Comparison of ENCODE assay signal across 9 mouse cellular contexts in genomic region chr7:17056081-17056581, GRCm38 (mm10). TPM values are rescaled to one million over a fixed set of nuclear protein-coding genes. Genes with fewer than 3 reads are reported as not detected.
DNase-seq lines count a peak whose midpoint lies in the region; ATAC-seq lines count a peak whose summit lies in the region.
"Had no signal": no experiment of that assay in that cellular context is flagged by ENCODE, and none has a peak within 500 bp of the region (broad histone marks: within the 10 kb centered on the region; RNA-seq: fewer than 3 reads in every experiment).

No protein-coding gene starts in this region.

- H3K27me3 ChIP-seq in hindbrain, embryonic 14.5 days (ENCODE audit: control insufficient read depth, insufficient read depth, low read length) = no peaks in the 10 kb centered on the region

- peak overlapping the region; percentile 49 for H3K27ac ChIP-seq in hindbrain, embryonic 14.5 days

- WGBS in hindbrain, embryonic 14.5 days = under 1% methylated on average over 42 of the region's 42 CpGs

- H3K4me1 ChIP-seq in hindbrain, embryonic 14.5 days (replicated peaks; ENCODE audit: control insufficient read depth, insufficient read depth, low read length) = peaks cover 20% of the 10 kb centered on the region

- H3K36me3 ChIP-seq in hindbrain, embryonic 14.5 days (replicated peaks; ENCODE audit: control insufficient read depth, insufficient read depth) = no peaks in the 10 kb centered on the region

- H3K9ac ChIP-seq in hindbrain, embryonic 14.5 days = peak overlapping the region; percentile 65

- peak; percentile 66 for ATAC-seq in common myeloid progenitor, adult 5-6 weeks (replicated peaks; ENCODE audit: low read depth, poor library complexity, severe bottlenecking)
- ATAC-seq in hindbrain, embryonic 14.5 days (ENCODE audit: low FRiP score) = peak; percentile 84

- H3K9me3 ChIP-seq in hindbrain, embryonic 14.5 days (ENCODE audit: control insufficient read depth, low read length) = no peaks in the 10 kb centered on the region

- peak; percentile 51 to 67 for DNase-seq in adrenal gland, adult 18-20 months (ENCODE audit: low spot score in 2 of 2)
- DNase-seq in gastrocnemius, adult 18-20 months (ENCODE audit: low spot score) = peak; percentile 91
- peak; percentile 71 for DNase-seq in hindbrain, embryonic 14.5 days (ENCODE audit: low spot score)
- DNase-seq in left cerebral cortex, adult 18-20 months (ENCODE audit: low spot score in 2 of 2) = peak; percentile 85 to 88
- DNase-seq in lung, postnatal 36 days = peak; percentile 96
- DNase-seq in right cerebral cortex, postnatal 25 days = peak; percentile 91
- DNase-seq in urinary bladder, postnatal 25 days (ENCODE audit: low spot score) = peak; percentile 86

- H3K4me2 ChIP-seq in hindbrain, embryonic 14.5 days (replicated peaks) = peak overlapping the region; percentile 63

- H3K4me3 ChIP-seq in hindbrain, embryonic 14.5 days (replicated peaks; ENCODE audit: low read length) = peak overlapping the region; percentile 38

RNA-seq across cellular contexts. Expression of gene Hif3a, which starts 6.1 kb away (rescaled TPM):
- 1 to 10 TPM; 3.4 to 4.3 TPM for total RNA-seq in adrenal gland, adult 18-20 months (2021)
- 0.82 and 2.2 TPM in 2 replicates for total RNA-seq in common myeloid progenitor, adult 5-6 weeks (2017)
- 1 to 10 TPM in 1 of 2 experiments, under 1 TPM in 1; 0.64 to 1.6 TPM for total RNA-seq in gastrocnemius, adult 18-20 months (2021)
- polyA plus RNA-seq in hindbrain, embryonic 14.5 days (2014; fragmentation: Nextera tagmentation; extraction: Ambion mirVana) = 4.9 and 6.9 TPM in 2 replicates
- 1 to 10 TPM; 3.1 to 3.2 TPM for total RNA-seq in left cerebral cortex, adult 18-20 months (2021)
- total RNA-seq: neutrophil, adult 5-6 weeks had no signal

RNA-seq across cellular contexts. Expression of gene Psg16, which starts 17.7 kb away (rescaled TPM):
- total RNA-seq in adrenal gland, adult 18-20 months (2021) = under 1 TPM; 0.32 to 0.33 TPM
- 1.0 TPM in 1 of 2 replicates, not detected in the other for total RNA-seq in common myeloid progenitor, adult 5-6 weeks (2017)
- total RNA-seq in gastrocnemius, adult 18-20 months (2021) = under 1 TPM in 1 of 2 experiments, not detected in 1; 0.17 TPM
- polyA plus RNA-seq in hindbrain, embryonic 14.5 days (2014; fragmentation: Nextera tagmentation; extraction: Ambion mirVana) = 3.1 and 3.6 TPM in 2 replicates
- total RNA-seq in left cerebral cortex, adult 18-20 months (2021) = 1 to 10 TPM; 5.3 to 5.8 TPM

RNA-seq across cellular contexts. Expression of gene Ppp5c, which starts 28.4 kb away (rescaled TPM):
- total RNA-seq in adrenal gland, adult 18-20 months (2021) = 10 to 100 TPM; 88.9 to 95.2 TPM
- total RNA-seq in common myeloid progenitor, adult 5-6 weeks (2017) = 75.0 and 99.0 TPM in 2 replicates
- 10 to 100 TPM; 62.4 to 63.0 TPM for total RNA-seq in gastrocnemius, adult 18-20 months (2021)
- 123 and 129 TPM in 2 replicates for polyA plus RNA-seq in hindbrain, embryonic 14.5 days (2014; fragmentation: Nextera tagmentation; extraction: Ambion mirVana)
- 100 to 1,000 TPM; 147 to 181 TPM for total RNA-seq in left cerebral cortex, adult 18-20 months (2021)

Comparison
In these comparisons a context has a peak if more than half of its experiments do, and no peak if none do; other contexts are left out.
1. Peak in every context shown above with its lines: DNase-seq, ATAC-seq, H3K4me3 ChIP-seq and H3K27ac ChIP-seq.